Mouse (Mus musculus): Measurements from ENCODE around the gene Cers3. TPM values are rescaled to one million over a fixed set of nuclear protein-coding genes. Genes with fewer than 3 reads are reported as not detected.
A peak's percentile ranks its signal among the peaks of the same experiment; 100 is the strongest.

Cers3 gene
- polyA plus RNA-seq, 1 experiment from 2014 or later: 0.60 TPM

DNA sequence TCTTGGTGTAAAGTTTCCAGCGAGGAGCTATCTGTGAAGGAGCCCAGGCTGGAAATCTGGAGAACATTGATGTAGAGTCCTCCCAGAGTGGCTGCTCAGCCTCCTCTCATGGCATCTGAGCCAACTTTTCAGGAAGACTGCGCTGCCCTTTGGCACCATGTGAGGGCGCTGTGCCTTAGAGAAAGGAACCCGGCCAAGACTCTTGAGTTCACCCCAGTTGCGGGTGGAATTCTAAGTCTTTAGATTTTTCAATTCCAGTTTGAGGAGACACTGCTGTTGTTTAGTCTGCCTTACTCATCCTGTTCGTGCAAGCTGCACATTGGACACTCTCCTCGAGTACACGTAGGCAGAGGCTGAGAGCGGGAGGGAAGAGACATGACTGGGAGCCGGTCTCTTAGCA is 98.7 kb downstream of the Cers3 start:
- no peak for ATAC-seq
- Histone ChIP-seq H3K4me1 (replicated peaks; ENCODE audit: control insufficient read depth, insufficient read depth, low read length) (peaks cover 24% of the 10 kb centered on the region), H3K27me3 (replicated peaks; ENCODE audit: control insufficient read depth, insufficient read depth, low read length) (no peaks in the 10 kb centered on the region), H3K9me3 (ENCODE audit: control insufficient read depth, low read length) (no peaks in the 10 kb centered on the region), H3K27ac (ENCODE audit: low read length) (no peak overlapping the region), H3K9ac (replicated peaks; ENCODE audit: low read depth, low read length) (no peak overlapping the region), H3K4me3 (replicated peaks; ENCODE audit: low read length) (no peak overlapping the region), H3K4me2 (ENCODE audit: low read length) (no peak overlapping the region), H3K36me3 (ENCODE audit: control insufficient read depth, insufficient read depth) (no peaks in the 10 kb centered on the region)
- WGBS: 52% methylated on average over 10 of the region's 10 CpGs

GRCm38 (mm10) chr7:66843846-66844245 is 100.5 kb downstream of the Cers3 start:
- no peak overlapping the region for H3K27ac ChIP-seq (ENCODE audit: low read length)
- WGBS: 76% methylated on average over 2 of the region's 2 CpGs
- H3K9ac ChIP-seq (replicated peaks; ENCODE audit: low read depth, low read length): no peak overlapping the region
- no peak for ATAC-seq
- no peaks in the 10 kb centered on the region for H3K36me3 ChIP-seq (ENCODE audit: control insufficient read depth, insufficient read depth)
- H3K4me1 ChIP-seq (replicated peaks; ENCODE audit: control insufficient read depth, insufficient read depth, low read length): peaks cover 24% of the 10 kb centered on the region
- H3K4me2 ChIP-seq (ENCODE audit: low read length): no peak overlapping the region
- H3K4me3 ChIP-seq (replicated peaks; ENCODE audit: low read length): no peak overlapping the region
- no peaks in the 10 kb centered on the region for H3K27me3 ChIP-seq (replicated peaks; ENCODE audit: control insufficient read depth, insufficient read depth, low read length)
- no peaks in the 10 kb centered on the region for H3K9me3 ChIP-seq (ENCODE audit: control insufficient read depth, low read length)

GRCm38 (mm10) chr7:66846582-66846981 is 103.3 kb downstream of the Cers3 start:
- H3K9ac ChIP-seq (replicated peaks; ENCODE audit: low read depth, low read length): no peak overlapping the region
- H3K4me2 ChIP-seq (ENCODE audit: low read length): no peak overlapping the region
- H3K4me3 ChIP-seq (replicated peaks; ENCODE audit: low read length): no peak overlapping the region
- H3K27ac ChIP-seq (ENCODE audit: low read length): no peak overlapping the region
- no peaks in the 10 kb centered on the region for H3K27me3 ChIP-seq (replicated peaks; ENCODE audit: control insufficient read depth, insufficient read depth, low read length)
- WGBS: 68% methylated on average over 6 of the region's 6 CpGs
- ATAC-seq: no peak
- H3K9me3 ChIP-seq (ENCODE audit: control insufficient read depth, low read length): no peaks in the 10 kb centered on the region
- H3K4me1 ChIP-seq (replicated peaks; ENCODE audit: control insufficient read depth, insufficient read depth, low read length): peaks cover 10% of the 10 kb centered on the region
- no peaks in the 10 kb centered on the region for H3K36me3 ChIP-seq (ENCODE audit: control insufficient read depth, insufficient read depth)

- H3K27ac ChIP-seq (ENCODE audit: low read length): no peak overlapping the region
- no peak overlapping the region for H3K4me2 ChIP-seq (ENCODE audit: low read length)
- WGBS: 86% methylated on average over 9 of the region's 9 CpGs
- H3K9me3 ChIP-seq (ENCODE audit: control insufficient read depth, low read length): no peaks in the 10 kb centered on the region
- ATAC-seq: no peak
- no peak overlapping the region for H3K9ac ChIP-seq (replicated peaks; ENCODE audit: low read depth, low read length)
- no peaks in the 10 kb centered on the region for H3K36me3 ChIP-seq (ENCODE audit: control insufficient read depth, insufficient read depth)
- H3K4me1 ChIP-seq (replicated peaks; ENCODE audit: control insufficient read depth, insufficient read depth, low read length): peaks cover 5% of the 10 kb centered on the region; the same call in 1 of the 2 replicates
- no peaks in the 10 kb centered on the region for H3K27me3 ChIP-seq (replicated peaks; ENCODE audit: control insufficient read depth, insufficient read depth, low read length)
- H3K4me3 ChIP-seq (replicated peaks; ENCODE audit: low read length): no peak overlapping the region
These were observed 104.0 kb downstream of the Cers3 start for GRCm38 (mm10) chr7:66847299-66847698.

- no peaks in the 10 kb centered on the region for H3K27me3 ChIP-seq (replicated peaks; ENCODE audit: control insufficient read depth, insufficient read depth, low read length)
- 93% methylated on average over 6 of the region's 6 CpGs for WGBS
- no peak overlapping the region for H3K9ac ChIP-seq (replicated peaks; ENCODE audit: low read depth, low read length)
- no peaks in the 10 kb centered on the region for H3K9me3 ChIP-seq (ENCODE audit: control insufficient read depth, low read length)
- H3K4me1 ChIP-seq (replicated peaks; ENCODE audit: control insufficient read depth, insufficient read depth, low read length): no peaks in the 10 kb centered on the region
- H3K27ac ChIP-seq (ENCODE audit: low read length): no peak overlapping the region
- no peak overlapping the region for H3K4me3 ChIP-seq (replicated peaks; ENCODE audit: low read length)
- H3K36me3 ChIP-seq (ENCODE audit: control insufficient read depth, insufficient read depth): no peaks in the 10 kb centered on the region
- no peak for ATAC-seq
- H3K4me2 ChIP-seq (ENCODE audit: low read length): no peak overlapping the region
These were observed 106.0 kb downstream of the Cers3 start for GRCm38 (mm10) chr7:66849316-66849715.

GRCm38 (mm10) chr7:66852164-66852563 is 108.9 kb downstream of the Cers3 start:
- Histone ChIP-seq H3K4me3 (replicated peaks; ENCODE audit: low read length) (no peak overlapping the region), H3K27ac (ENCODE audit: low read length) (no peak overlapping the region), H3K4me1 (replicated peaks; ENCODE audit: control insufficient read depth, insufficient read depth, low read length) (no peaks in the 10 kb centered on the region), H3K9me3 (ENCODE audit: control insufficient read depth, low read length) (no peaks in the 10 kb centered on the region), H3K27me3 (replicated peaks; ENCODE audit: control insufficient read depth, insufficient read depth, low read length) (no peaks in the 10 kb centered on the region), H3K9ac (replicated peaks; ENCODE audit: low read depth, low read length) (no peak overlapping the region), H3K4me2 (ENCODE audit: low read length) (no peak overlapping the region), H3K36me3 (ENCODE audit: control insufficient read depth, insufficient read depth) (no peaks in the 10 kb centered on the region)
- 69% methylated on average over 3 of the region's 3 CpGs for WGBS
- peak; percentile 49; the same call in 1 of the 2 replicates for ATAC-seq

DNA sequence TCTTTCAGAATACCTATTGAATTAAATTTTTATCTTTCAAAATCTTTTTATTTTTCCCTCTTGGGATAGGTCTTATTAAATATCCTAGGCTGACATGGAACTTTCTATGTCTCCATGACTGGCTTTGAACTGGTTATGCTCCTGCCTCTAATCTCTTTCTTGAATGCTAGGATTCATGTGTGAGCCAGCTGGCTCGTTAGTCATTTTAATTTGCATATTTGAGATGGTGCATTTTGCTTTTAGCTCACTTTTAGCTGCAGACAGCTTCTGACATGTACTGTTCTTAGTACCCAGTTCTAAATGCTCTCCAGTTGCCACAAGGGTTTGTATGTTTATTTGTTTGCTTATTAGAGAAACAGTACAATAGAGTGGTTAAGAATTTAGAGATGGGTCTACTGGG is 114.3 kb downstream of the Cers3 start:
- 19% methylated on average over 1 of the region's 1 CpGs for WGBS
- ATAC-seq: no peak

DNA sequence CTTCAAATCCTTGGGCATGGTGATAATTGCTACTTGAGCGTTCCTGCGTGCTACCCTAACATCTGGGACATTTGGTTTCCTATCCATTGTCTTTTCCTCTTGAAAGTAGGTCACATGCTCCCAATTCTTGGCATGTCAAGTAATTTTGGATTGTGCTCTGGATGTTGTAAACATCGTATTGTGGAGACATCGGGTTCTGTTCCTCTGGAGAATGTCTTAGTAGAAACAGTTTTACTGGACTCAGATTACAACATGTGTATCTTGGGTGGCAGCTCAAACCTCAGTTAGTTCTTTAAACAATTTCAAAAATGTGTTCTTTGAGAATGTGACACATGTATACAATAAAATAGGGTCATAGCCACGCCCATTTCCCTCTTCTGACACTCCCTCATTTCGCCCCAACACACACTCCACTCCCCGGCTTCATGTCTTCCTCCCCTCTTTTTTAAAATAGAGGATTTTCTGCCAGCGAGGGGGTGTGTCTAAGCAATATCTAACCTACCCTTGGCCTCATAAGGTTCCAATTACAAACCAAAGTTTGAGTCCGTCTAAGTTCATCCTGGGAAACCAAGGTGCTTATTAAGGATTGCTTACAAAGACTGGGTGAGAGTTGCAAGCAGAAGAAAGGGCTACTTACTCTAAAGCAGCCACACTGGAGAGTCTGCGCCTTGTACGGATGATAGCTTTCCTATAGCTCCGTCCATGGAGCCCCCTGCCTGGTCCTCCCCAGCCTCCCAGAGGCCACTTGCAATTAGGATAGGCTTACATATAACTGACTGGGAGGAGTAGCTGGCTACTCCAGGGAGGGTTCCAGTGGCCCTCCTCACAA is 115.2 kb downstream of the Cers3 start:
- H3K27me3 ChIP-seq (replicated peaks; ENCODE audit: control insufficient read depth, insufficient read depth, low read length): no peaks in the 10 kb centered on the region
- H3K4me2 ChIP-seq (ENCODE audit: low read length): no peak overlapping the region
- 57% methylated on average over 12 of the region's 12 CpGs for WGBS
- H3K27ac ChIP-seq (ENCODE audit: low read length): no peak overlapping the region
- no peaks in the 10 kb centered on the region for H3K9me3 ChIP-seq (ENCODE audit: control insufficient read depth, low read length)
- H3K36me3 ChIP-seq (ENCODE audit: control insufficient read depth, insufficient read depth): no peaks in the 10 kb centered on the region
- peak; percentile 30; the same call in 1 of the 2 replicates for ATAC-seq
- H3K4me1 ChIP-seq (replicated peaks; ENCODE audit: control insufficient read depth, insufficient read depth, low read length): peaks cover 3% of the 10 kb centered on the region; the same call in 1 of the 2 replicates
- no peak overlapping the region for H3K9ac ChIP-seq (replicated peaks; ENCODE audit: low read depth, low read length)
- H3K4me3 ChIP-seq (replicated peaks; ENCODE audit: low read length): no peak overlapping the region

More for the DNA sequence above, 114.3 kb downstream of the Cers3 start:
- peaks cover 3% of the 10 kb centered on the region; the same call in 1 of the 2 replicates for H3K4me1 ChIP-seq (replicated peaks; ENCODE audit: control insufficient read depth, insufficient read depth, low read length)
- H3K9me3 ChIP-seq (ENCODE audit: control insufficient read depth, low read length): no peaks in the 10 kb centered on the region
- no peak overlapping the region for H3K4me3 ChIP-seq (replicated peaks; ENCODE audit: low read length)
- no peaks in the 10 kb centered on the region for H3K36me3 ChIP-seq (ENCODE audit: control insufficient read depth, insufficient read depth)
- no peaks in the 10 kb centered on the region for H3K27me3 ChIP-seq (replicated peaks; ENCODE audit: control insufficient read depth, insufficient read depth, low read length)
- H3K27ac ChIP-seq (ENCODE audit: low read length): no peak overlapping the region
- H3K9ac ChIP-seq (replicated peaks; ENCODE audit: low read depth, low read length): no peak overlapping the region
- H3K4me2 ChIP-seq (ENCODE audit: low read length): no peak overlapping the region

DNA sequence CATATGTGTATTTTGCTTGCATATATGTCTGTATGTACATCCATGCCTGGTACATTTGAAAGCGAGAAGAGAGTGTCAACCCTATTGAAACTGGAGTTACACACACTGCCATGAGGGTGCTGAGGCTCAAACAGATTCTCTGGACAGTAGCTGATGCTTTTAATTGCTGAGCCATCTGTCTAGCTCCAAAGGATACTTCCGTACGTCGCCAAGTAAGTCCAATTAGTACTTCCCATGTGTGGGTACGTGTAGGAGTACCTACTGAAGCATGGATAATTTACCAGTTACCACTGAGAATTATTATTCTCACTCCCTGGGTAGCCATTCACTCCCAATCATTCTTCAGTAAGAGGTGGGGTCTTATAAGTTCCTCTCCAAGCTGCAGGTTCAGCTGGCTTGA is 115.9 kb downstream of the Cers3 start:
- no peak overlapping the region for H3K27ac ChIP-seq (ENCODE audit: low read length)
- H3K36me3 ChIP-seq (ENCODE audit: control insufficient read depth, insufficient read depth): no peaks in the 10 kb centered on the region
- WGBS: 25% methylated on average over 5 of the region's 5 CpGs
- peak; percentile 74 for ATAC-seq
- peaks cover 3% of the 10 kb centered on the region; the same call in 1 of the 2 replicates for H3K4me1 ChIP-seq (replicated peaks; ENCODE audit: control insufficient read depth, insufficient read depth, low read length)
- H3K9me3 ChIP-seq (ENCODE audit: control insufficient read depth, low read length): no peaks in the 10 kb centered on the region
- H3K4me2 ChIP-seq (ENCODE audit: low read length): no peak overlapping the region
- no peak overlapping the region for H3K4me3 ChIP-seq (replicated peaks; ENCODE audit: low read length)
- H3K9ac ChIP-seq (replicated peaks; ENCODE audit: low read depth, low read length): no peak overlapping the region
- no peaks in the 10 kb centered on the region for H3K27me3 ChIP-seq (replicated peaks; ENCODE audit: control insufficient read depth, insufficient read depth, low read length)
